Mouse (Mus musculus): ENCODE measurements around the gene Siglecg. TPM values are rescaled to one million over a fixed set of nuclear protein-coding genes. Genes with fewer than 3 reads are reported as not detected.

Gene Siglecg
- polyA plus RNA-seq, 1 experiment from 2014 or later, result 0.09 TPM

DNA sequence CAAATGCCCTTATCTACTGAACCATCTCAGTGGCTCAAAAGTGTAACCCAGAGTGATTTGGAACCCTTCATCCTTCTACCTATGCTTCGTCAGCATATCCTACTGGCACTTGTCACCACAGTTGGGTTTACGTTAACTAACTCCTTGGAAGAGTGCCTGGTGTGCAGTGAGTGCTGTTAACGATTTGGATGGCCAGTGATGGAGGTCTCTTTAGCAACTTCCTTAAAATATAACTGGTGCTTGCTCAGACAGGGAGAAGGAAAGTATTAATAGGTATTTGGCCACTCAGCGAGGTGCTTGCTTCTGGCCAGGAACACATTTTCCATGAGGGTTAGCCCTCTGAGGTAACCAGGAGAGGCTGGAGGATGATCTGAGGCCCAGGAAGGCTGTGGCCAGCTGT lies 39.8 kb downstream of the Siglecg start:
- DNase-seq (ENCODE audit: low spot score), result no peak
- no peak overlapping the region for H3K9ac ChIP-seq (ENCODE audit: low read length)
- H3K9me3 ChIP-seq (ENCODE audit: control insufficient read depth, low read length), result no peaks in the 10 kb centered on the region
- no peak overlapping the region for H3K4me3 ChIP-seq (ENCODE audit: low read depth, low read length)
- no peak for ATAC-seq (ENCODE audit: insufficient number of reproducible peaks, low FRiP score, low TSS enrichment, low read depth)
- 86% methylated on average over 4 of the region's 4 CpGs for WGBS
- H3K36me3 ChIP-seq (ENCODE audit: control insufficient read depth, insufficient read depth, low read length), result no peaks in the 10 kb centered on the region
- peaks cover 4% of the 10 kb centered on the region; the same call in 1 of the 2 replicates for H3K4me1 ChIP-seq (ENCODE audit: control insufficient read depth, insufficient read depth, low read length)
- H3K27ac ChIP-seq (replicated peaks; ENCODE audit: low read depth, low read length), result no peak overlapping the region
- no peaks in the 10 kb centered on the region for H3K27me3 ChIP-seq (ENCODE audit: control insufficient read depth, insufficient read depth, low read length)
- H3K4me2 ChIP-seq (ENCODE audit: low read depth, severe bottlenecking), result no peak overlapping the region

DNA sequence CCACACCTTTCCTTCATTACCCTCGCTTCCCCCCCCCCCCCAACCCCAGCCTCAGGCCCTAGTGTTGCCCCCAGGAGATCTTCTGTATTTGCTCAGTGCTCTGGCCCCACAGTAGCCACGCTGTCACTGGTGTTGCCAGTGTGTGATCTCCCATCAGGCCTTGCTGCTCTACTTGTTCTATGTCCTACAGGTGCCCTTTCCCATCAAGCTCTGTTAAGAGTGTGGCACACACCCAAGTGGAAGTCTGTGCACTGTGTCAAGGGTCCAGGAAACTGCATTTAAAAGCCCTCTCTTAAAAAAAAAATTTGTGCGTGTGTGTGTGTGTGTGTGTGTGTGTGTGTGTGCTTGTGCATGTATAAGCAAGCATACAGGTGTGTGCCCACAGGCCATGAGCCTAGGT lies 40.2 kb downstream of the Siglecg start:
- H3K4me3 ChIP-seq (ENCODE audit: low read depth, low read length), result no peak overlapping the region
- WGBS, result 97% methylated on average over 2 of the region's 3 CpGs
- no peak overlapping the region for H3K27ac ChIP-seq (replicated peaks; ENCODE audit: low read depth, low read length)
- H3K4me2 ChIP-seq (ENCODE audit: low read depth, severe bottlenecking), result no peak overlapping the region
- no peaks in the 10 kb centered on the region; the same call in 1 of the 2 replicates for H3K36me3 ChIP-seq (ENCODE audit: control insufficient read depth, insufficient read depth, low read length)
- no peaks in the 10 kb centered on the region for H3K9me3 ChIP-seq (ENCODE audit: control insufficient read depth, low read length)
- H3K4me1 ChIP-seq (ENCODE audit: control insufficient read depth, insufficient read depth, low read length), result 0 out of 2 replicates have a peak, but pooled peaks cover 3% of the 10 kb centered on the region
- no peak for ATAC-seq (ENCODE audit: insufficient number of reproducible peaks, low FRiP score, low TSS enrichment, low read depth)
- H3K9ac ChIP-seq (ENCODE audit: low read length), result no peak overlapping the region
- H3K27me3 ChIP-seq (ENCODE audit: control insufficient read depth, insufficient read depth, low read length), result no peaks in the 10 kb centered on the region
- DNase-seq (ENCODE audit: low spot score), result no peak

DNA sequence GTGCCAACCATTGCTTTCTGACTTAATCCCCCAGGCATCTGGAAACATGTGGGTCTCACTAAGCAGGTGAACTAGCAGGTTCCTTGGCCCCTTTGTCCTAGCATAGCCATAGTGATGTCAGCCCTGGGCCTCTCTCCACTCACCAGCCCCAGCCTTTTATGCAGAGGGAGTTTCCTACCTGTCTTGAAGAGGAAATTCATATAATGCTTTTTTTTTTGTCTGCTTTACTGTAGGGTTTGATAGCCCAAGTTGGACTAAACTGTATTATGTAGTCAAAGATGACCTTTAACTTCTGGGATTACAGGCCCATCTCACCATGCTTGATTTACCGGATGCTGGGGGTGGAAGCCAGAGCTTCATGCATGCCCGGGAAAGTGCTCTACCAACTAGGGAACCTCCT lies 41.8 kb downstream of the Siglecg start:
- Histone ChIP-seq H3K27me3 (ENCODE audit: control insufficient read depth, insufficient read depth, low read length) (no peaks in the 10 kb centered on the region), H3K27ac (replicated peaks; ENCODE audit: low read depth, low read length) (no peak overlapping the region), H3K4me2 (ENCODE audit: low read depth, severe bottlenecking) (no peak overlapping the region), H3K36me3 (ENCODE audit: control insufficient read depth, insufficient read depth, low read length) (no peaks in the 10 kb centered on the region; the same call in 1 of the 2 replicates), H3K4me1 (ENCODE audit: control insufficient read depth, insufficient read depth, low read length) (no peaks in the 10 kb centered on the region), H3K9me3 (ENCODE audit: control insufficient read depth, low read length) (no peaks in the 10 kb centered on the region), H3K4me3 (ENCODE audit: low read depth, low read length) (no peak overlapping the region), H3K9ac (ENCODE audit: low read length) (no peak overlapping the region)
- DNase-seq (ENCODE audit: low spot score) (no peak), ATAC-seq (ENCODE audit: insufficient number of reproducible peaks, low FRiP score, low TSS enrichment, low read depth) (no peak)
- 96% methylated on average over 2 of the region's 2 CpGs for WGBS

DNA sequence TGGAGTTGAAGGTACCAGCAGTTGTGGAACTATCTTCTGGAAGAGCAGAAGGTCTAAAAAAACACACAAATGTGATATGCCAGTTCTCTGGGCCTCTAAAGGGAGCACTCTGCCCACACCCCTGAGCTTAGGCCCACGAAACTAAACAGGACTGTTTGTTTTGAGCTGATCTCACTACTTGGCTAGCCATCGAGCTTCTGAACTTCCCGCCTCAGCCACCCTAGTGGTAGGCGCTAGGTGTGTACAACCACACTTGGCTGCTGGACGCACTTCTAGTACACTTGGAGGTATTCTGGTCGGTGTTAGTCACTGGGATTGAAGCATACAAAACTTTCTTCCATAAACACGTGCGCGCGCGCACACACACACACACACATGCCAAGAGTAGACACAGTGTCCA lies 43.7 kb downstream of the Siglecg start:
- Histone ChIP-seq H3K27me3 (ENCODE audit: control insufficient read depth, insufficient read depth, low read length) (no peaks in the 10 kb centered on the region), H3K27ac (replicated peaks; ENCODE audit: low read depth, low read length) (no peak overlapping the region), H3K36me3 (ENCODE audit: control insufficient read depth, insufficient read depth, low read length) (no peaks in the 10 kb centered on the region; the same call in 1 of the 2 replicates), H3K4me2 (ENCODE audit: low read depth, severe bottlenecking) (no peak overlapping the region), H3K9me3 (ENCODE audit: control insufficient read depth, low read length) (no peaks in the 10 kb centered on the region), H3K4me1 (ENCODE audit: control insufficient read depth, insufficient read depth, low read length) (no peaks in the 10 kb centered on the region), H3K4me3 (ENCODE audit: low read depth, low read length) (no peak overlapping the region), H3K9ac (ENCODE audit: low read length) (no peak overlapping the region)
- 95% methylated on average over 11 of the region's 11 CpGs for WGBS
- no peak for ATAC-seq (ENCODE audit: insufficient number of reproducible peaks, low FRiP score, low TSS enrichment, low read depth)
- no peak for DNase-seq (ENCODE audit: low spot score)

DNA sequence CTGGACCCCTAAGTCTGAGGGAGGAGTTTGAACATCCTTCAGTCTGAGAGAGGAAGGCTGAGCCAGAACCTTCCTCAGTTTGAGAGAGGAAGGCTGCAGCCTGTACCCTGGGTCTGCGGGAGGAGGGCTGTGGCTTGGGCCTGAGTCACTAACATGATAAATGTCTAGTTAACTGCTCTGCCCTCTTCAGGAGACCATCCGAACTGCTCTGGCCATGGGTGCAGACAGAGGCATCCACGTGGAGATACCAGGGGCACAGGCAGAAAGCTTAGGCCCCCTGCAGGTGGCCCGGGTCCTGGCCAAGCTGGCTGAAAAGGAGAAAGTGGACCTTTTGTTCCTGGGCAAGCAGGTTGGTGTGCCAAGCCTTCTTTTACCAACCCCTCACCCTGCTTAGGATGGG lies 44.6 kb downstream of the Siglecg start:
- no peaks in the 10 kb centered on the region; the same call in 1 of the 2 replicates for H3K36me3 ChIP-seq (ENCODE audit: control insufficient read depth, insufficient read depth, low read length)
- no peak overlapping the region for H3K4me3 ChIP-seq (ENCODE audit: low read depth, low read length)
- WGBS, result 48% methylated on average over 4 of the region's 4 CpGs
- no peak for DNase-seq (ENCODE audit: low spot score)
- no peak overlapping the region for H3K4me2 ChIP-seq (ENCODE audit: low read depth, severe bottlenecking)
- no peak overlapping the region for H3K9ac ChIP-seq (ENCODE audit: low read length)
- no peak overlapping the region for H3K27ac ChIP-seq (replicated peaks; ENCODE audit: low read depth, low read length)
- no peaks in the 10 kb centered on the region for H3K4me1 ChIP-seq (ENCODE audit: control insufficient read depth, insufficient read depth, low read length)
- H3K27me3 ChIP-seq (ENCODE audit: control insufficient read depth, insufficient read depth, low read length), result no peaks in the 10 kb centered on the region
- no peaks in the 10 kb centered on the region for H3K9me3 ChIP-seq (ENCODE audit: control insufficient read depth, low read length)
- ATAC-seq (ENCODE audit: insufficient number of reproducible peaks, low FRiP score, low TSS enrichment, low read depth), result no peak

DNA sequence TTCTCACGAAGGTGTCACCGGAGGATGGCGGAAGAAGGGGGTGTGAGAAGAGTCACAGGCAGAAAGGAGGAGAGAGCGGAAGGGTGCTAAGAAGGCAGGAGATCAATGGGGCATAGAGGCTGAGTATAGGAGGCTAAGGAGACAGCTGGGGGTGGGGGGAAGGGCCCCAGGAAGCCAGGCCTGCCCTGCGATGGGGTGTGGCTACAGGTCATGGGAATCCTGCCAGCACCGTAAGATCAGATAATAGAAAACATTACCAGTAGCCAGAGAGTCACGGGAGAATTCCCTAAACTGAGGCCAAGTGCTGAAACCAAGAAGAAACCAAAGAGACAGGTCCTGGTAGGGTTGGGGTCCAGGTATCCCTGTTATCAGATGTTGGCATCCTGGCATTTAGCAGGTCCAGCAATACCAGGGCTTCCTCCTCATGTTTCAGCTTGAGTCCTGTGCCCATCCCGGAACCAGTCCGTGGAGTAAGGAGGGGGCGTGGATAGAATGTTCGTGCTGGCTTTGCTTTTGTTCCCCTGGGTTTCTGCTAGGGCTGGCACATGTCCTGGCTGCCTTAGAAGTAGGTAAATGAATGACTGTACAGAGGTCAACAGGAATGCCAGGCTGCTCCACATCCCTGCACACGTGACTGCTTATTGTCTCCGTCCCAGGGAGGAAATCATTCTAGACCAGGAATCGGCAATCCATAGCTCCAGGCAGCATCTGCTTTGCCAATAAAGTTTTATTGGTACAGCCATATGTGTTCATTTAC lies 45.8 kb downstream of the Siglecg start:
- DNase-seq (ENCODE audit: low spot score), result no peak
- no peak for ATAC-seq (ENCODE audit: insufficient number of reproducible peaks, low FRiP score, low TSS enrichment, low read depth)
- no peak overlapping the region for H3K9ac ChIP-seq (ENCODE audit: low read length)
- H3K4me2 ChIP-seq (ENCODE audit: low read depth, severe bottlenecking), result no peak overlapping the region
- H3K9me3 ChIP-seq (ENCODE audit: control insufficient read depth, low read length), result no peaks in the 10 kb centered on the region
- 84% methylated on average over 14 of the region's 14 CpGs for WGBS
- no peaks in the 10 kb centered on the region; the same call in 1 of the 2 replicates for H3K36me3 ChIP-seq (ENCODE audit: control insufficient read depth, insufficient read depth, low read length)
- H3K27ac ChIP-seq (replicated peaks; ENCODE audit: low read depth, low read length), result no peak overlapping the region
- H3K27me3 ChIP-seq (ENCODE audit: control insufficient read depth, insufficient read depth, low read length), result no peaks in the 10 kb centered on the region
- H3K4me3 ChIP-seq (ENCODE audit: low read depth, low read length), result no peak overlapping the region
- H3K4me1 ChIP-seq (ENCODE audit: control insufficient read depth, insufficient read depth, low read length), result no peaks in the 10 kb centered on the region

DNA sequence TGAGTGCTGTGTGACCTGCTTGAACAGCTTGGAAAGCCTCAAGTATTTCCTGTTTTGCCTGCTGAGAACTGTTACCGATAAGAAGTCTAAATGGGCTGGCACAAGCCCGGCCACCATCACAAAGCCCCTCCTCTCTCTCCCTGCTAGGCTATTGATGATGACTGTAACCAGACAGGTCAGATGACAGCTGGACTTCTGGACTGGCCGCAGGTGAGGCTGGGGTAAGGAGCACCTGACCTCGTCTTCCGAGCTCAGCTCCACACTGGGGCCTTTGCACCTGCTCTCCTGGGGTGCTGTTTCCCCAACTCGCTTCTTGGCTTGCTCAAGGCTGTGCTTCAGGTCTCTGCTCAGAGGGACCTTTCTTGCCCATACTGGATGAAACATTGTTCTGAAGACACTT lies 46.4 kb downstream of the Siglecg start:
- no peak overlapping the region for H3K27ac ChIP-seq (replicated peaks; ENCODE audit: low read depth, low read length)
- H3K9ac ChIP-seq (ENCODE audit: low read length), result no peak overlapping the region
- H3K27me3 ChIP-seq (ENCODE audit: control insufficient read depth, insufficient read depth, low read length), result no peaks in the 10 kb centered on the region
- H3K4me3 ChIP-seq (ENCODE audit: low read depth, low read length), result no peak overlapping the region
- DNase-seq (ENCODE audit: low spot score), result no peak
- 80% methylated on average over 6 of the region's 6 CpGs for WGBS
- H3K4me2 ChIP-seq (ENCODE audit: low read depth, severe bottlenecking), result no peak overlapping the region
- H3K36me3 ChIP-seq (ENCODE audit: control insufficient read depth, insufficient read depth, low read length), result no peaks in the 10 kb centered on the region; the same call in 1 of the 2 replicates
- no peak for ATAC-seq (ENCODE audit: insufficient number of reproducible peaks, low FRiP score, low TSS enrichment, low read depth)
- no peaks in the 10 kb centered on the region for H3K4me1 ChIP-seq (ENCODE audit: control insufficient read depth, insufficient read depth, low read length)
- no peaks in the 10 kb centered on the region for H3K9me3 ChIP-seq (ENCODE audit: control insufficient read depth, low read length)

DNA sequence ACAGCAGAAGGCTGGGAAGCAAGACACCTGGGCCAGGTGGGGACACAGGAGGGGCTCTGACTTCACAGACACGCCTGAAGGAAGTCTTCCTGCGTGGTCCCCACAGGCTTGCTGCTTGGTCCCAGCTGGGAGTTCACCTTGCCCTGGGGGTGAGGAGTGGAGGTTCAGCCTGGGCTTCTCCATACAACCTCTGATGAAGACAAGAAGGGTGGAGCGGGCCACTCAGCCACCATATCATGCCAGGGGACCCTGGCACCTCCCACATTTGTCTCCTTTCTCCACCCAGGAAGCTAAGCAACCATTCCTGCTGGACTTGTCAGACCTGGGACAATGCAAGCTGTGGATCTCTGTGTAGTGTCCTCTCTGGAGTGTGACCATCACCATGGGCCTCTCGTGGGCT lies 54.8 kb downstream of the Siglecg start, which contains the start of gene Vsig10l:
Gene Vsig10l, plus strand, starts transcription at position 301 of the 400 bp plus-strand sequence.
- H3K4me1 ChIP-seq (ENCODE audit: control insufficient read depth, insufficient read depth, low read length), result no peaks in the 10 kb centered on the region
- WGBS, result 81% methylated on average over 4 of the region's 4 CpGs
- no peak for DNase-seq (ENCODE audit: low spot score)
- H3K4me2 ChIP-seq (ENCODE audit: low read depth, severe bottlenecking), result no peak within 1 kb of the TSS
- no peaks in the 10 kb centered on the region for H3K36me3 ChIP-seq (ENCODE audit: control insufficient read depth, insufficient read depth, low read length)
- no peak within 1 kb of the TSS for H3K27ac ChIP-seq (replicated peaks; ENCODE audit: low read depth, low read length)
- no peak for ATAC-seq (ENCODE audit: insufficient number of reproducible peaks, low FRiP score, low TSS enrichment, low read depth)
- no peaks in the 10 kb centered on the region for H3K9me3 ChIP-seq (ENCODE audit: control insufficient read depth, low read length)
- H3K4me3 ChIP-seq (ENCODE audit: low read depth, low read length), result no peak within 1 kb of the TSS
- H3K27me3 ChIP-seq (ENCODE audit: control insufficient read depth, insufficient read depth, low read length), result peaks cover 2% of the 10 kb centered on the region; the same call in 1 of the 2 replicates
- H3K9ac ChIP-seq (ENCODE audit: low read length), result no peak within 1 kb of the TSS
